Mouse (Mus musculus) cerebellum, adult 9-11 months (tissue): ENCODE data around the gene Hist1h1d.
"Not testable (repeated sequence)": the region's sequence is repeated elsewhere in the genome, so short reads cannot be mapped to it uniquely, and the experiment has no call there.

Source experiments
- DNase-seq: peaks from one replicate; pipeline ENCODE4 v3.0.0; 2022

The Hist1h1d gene

DNA sequence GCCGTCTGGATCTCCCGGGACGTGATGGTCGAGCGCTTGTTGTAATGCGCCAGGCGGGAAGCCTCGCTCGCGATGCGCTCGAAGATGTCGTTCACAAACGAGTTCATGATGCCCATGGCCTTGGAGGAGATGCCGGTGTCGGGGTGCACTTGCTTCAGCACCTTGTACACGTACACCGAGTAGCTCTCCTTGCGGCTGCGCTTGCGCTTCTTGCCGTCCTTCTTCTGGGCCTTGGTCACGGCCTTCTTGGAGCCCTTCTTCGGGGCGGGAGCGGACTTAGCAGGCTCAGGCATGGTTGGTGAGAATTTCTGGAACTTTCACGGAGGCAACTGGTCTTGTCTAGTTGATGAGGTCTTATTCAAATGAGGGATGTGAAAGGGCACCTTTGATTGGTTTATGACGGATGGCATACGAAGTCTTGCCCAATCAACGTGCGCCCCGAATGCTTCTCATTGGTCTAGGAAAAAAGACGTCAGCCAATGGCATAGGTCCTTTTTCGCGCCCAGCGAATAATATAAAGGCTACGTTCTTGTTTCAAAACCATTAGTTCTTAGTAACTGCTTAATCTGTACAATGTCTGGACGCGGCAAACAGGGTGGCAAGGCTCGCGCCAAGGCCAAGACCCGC, 20.9 kb downstream of the Hist1h1d start, which contains the start of the genes Hist1h2bf and Hist1h2ad:
Gene Hist1h2bf, minus strand, starts transcription at position 299 of the 627 bp plus-strand sequence.
Gene Hist1h2ad, plus strand, starts transcription at position 484 of the 627 bp plus-strand sequence.
- DNase-seq, result peak; percentile 86

DNA sequence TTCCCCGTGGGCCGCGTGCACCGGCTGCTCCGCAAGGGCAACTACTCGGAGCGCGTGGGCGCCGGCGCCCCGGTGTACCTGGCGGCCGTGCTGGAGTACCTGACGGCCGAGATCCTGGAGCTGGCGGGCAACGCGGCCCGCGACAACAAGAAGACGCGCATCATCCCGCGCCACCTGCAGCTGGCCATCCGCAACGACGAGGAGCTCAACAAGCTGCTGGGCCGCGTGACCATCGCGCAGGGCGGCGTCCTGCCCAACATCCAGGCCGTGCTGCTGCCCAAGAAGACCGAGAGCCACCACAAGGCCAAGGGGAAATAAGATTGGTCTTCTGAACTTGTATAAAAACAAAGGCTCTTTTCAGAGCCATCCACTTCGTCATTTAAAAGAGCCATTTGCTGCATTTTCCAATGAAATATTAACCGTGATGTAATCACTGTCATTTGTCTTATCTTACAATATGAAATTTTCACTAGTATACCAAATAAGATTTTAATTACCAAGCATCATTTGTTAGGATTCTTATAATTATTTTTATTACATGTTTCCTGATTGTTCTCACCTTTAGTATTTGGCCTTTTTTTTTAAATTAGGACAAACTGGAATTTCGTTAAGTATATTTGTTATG, 21.6 kb downstream of the Hist1h1d start:
- not testable (repeated sequence) for DNase-seq

DNA sequence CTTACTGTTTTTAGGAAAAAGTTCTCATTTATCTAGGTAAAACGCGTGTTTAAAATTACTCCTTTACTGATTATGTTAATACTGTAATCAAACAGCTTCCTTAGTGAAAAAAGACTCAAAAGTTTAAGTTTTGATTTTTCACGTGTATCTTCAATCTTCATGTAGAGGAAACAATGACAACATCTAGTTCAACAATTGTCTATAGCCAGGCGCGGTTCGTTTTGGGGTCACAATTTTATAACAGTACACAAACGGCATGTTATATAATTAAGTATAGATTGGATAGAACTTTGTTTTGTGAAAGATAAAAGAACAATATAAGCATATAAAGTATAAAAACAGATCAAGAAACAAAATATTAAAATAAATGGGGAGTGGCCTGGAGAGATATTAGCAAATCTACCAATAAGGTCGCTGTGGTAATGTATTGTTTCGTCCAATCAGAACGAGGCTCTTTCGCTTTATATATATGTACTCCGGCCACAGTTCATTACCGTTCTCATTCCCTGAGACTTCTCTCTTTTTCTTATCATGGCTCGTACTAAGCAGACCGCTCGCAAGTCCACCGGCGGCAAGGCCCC, 22.3 kb downstream of the Hist1h1d start, which contains the start of gene Hist1h3d:
Gene Hist1h3d, plus strand, starts transcription at position 493 of the 581 bp plus-strand sequence.
- no peak for DNase-seq

DNA sequence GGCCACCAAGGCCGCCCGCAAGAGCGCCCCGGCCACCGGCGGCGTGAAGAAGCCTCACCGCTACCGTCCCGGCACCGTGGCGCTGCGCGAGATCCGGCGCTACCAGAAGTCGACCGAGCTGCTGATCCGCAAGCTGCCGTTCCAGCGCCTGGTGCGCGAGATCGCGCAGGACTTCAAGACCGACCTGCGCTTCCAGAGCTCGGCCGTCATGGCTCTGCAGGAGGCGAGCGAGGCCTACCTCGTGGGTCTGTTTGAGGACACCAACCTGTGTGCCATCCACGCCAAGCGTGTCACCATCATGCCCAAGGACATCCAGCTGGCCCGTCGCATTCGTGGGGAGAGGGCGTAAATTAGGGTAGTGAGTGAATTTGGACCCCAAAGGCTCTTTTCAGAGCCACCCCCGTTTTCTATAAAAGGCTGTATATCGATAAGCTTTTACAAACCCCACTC, 22.8 kb downstream of the Hist1h1d start:
- DNase-seq, result not testable (repeated sequence)

DNA sequence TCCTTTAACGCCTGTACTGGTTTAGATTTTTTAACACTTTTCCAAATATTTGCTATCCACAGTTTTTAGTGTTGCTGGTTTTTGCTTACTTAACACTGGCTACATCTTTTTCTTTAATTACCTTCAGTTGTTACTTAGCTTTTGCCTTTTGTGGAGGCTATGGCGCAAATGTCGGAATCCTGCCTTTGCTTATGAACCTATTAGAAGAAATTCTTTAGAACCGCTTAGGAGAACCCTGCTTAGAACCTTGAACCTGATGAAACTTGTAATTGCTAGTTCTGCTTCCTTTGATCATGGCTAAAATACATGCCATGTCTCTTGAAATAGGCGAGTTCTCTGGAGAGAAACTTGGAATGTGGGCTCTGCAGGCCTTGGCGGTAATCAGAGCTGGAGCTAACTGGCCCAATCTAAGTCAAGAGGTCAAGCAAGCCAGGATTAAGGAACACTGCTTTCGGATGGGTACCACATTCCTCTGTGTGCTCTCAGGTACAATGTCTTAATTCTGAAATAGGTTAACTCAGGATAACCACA, 23.4 kb downstream of the Hist1h1d start:
- DNase-seq, result no peak

DNA sequence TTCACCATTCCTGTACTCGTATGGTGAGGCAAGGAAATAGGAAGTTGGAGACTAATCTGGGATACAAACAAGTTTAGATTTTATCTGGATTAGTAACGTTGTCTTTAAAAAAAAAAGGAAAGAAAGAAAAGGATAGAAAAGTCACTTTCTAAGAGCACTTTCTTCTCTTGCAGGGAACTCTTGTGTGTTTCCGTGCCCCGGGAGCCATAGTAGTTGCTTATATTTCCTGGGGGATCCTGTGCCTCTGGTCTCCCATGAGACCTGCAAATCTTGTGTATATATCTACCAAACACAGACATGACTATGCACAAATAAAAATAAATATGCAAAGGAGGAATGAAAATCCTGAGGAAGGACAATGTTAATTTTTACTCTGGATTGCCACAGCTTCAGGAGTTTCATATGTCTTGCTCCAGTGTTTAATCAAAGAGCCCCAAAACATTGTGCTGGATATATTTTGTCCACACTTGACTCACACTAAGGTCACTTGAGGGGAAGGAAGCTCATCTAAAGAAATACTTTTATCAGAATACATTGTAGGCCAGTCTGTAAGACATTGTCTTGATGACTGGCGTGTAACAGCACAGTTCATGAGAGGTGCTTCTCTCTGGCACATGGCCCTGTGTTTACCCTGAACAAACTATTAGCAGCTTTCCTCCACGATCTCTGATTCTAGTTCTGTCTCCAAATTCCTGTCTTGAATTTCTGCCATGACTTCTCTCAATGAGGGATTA, 24.0 kb downstream of the Hist1h1d start:
- DNase-seq, result no peak

DNA sequence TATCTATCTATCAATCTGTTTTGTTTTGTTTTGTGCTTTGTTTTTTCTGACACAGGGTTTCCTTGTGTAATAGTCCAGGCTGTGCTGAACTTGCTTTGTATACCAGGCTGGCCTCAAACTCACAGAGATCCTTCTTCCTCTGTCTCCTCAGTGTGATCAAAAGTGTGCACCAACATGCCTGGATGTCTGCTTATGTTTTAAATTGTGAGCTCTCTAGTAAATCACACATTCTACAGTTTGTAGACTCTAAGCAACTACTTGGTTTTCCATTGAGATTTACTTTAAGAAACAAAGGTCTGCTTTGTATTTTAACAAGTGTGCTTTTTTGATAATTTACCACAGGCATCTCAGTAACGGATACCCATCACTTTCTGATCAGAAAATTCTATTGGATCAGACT, 24.8 kb downstream of the Hist1h1d start:
- no peak for DNase-seq

DNA sequence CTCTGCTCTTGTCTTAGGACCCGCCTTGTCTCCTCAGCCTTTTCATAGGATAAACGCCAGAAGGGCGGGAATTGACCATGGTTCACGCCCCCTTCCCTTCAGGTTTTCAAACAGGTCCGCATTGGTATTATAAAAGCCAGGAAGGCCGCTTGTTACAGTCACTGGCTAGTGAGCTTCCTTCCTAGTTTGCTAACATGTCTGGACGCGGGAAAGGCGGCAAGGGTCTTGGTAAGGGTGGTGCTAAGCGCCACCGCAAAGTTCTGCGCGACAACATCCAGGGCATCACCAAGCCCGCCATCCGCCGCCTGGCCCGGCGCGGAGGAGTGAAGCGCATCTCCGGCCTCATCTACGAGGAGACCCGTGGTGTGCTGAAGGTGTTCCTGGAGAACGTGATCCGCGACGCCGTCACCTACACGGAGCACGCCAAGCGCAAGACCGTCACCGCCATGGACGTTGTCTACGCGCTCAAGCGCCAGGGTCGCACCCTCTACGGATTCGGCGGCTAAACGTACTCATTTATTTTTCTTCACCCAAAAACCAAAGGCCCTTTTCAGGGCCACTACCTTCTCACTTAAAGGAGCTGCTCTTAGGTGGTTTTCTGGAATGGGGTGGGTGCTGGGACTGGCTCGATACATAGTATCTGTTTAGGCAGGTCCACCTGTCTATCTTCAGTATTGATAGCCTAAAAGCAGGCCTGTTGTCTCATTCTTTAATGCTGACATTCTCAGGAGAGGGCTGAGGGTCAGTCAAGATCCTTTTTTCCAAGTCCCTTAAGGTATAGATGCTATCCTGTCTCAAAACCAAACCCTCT, 28.6 kb downstream of the Hist1h1d start, which contains the start of gene Hist1h4d:
Gene Hist1h4d, plus strand, starts transcription at position 191 of the 811 bp plus-strand sequence.
- DNase-seq, result peak; percentile 97

DNA sequence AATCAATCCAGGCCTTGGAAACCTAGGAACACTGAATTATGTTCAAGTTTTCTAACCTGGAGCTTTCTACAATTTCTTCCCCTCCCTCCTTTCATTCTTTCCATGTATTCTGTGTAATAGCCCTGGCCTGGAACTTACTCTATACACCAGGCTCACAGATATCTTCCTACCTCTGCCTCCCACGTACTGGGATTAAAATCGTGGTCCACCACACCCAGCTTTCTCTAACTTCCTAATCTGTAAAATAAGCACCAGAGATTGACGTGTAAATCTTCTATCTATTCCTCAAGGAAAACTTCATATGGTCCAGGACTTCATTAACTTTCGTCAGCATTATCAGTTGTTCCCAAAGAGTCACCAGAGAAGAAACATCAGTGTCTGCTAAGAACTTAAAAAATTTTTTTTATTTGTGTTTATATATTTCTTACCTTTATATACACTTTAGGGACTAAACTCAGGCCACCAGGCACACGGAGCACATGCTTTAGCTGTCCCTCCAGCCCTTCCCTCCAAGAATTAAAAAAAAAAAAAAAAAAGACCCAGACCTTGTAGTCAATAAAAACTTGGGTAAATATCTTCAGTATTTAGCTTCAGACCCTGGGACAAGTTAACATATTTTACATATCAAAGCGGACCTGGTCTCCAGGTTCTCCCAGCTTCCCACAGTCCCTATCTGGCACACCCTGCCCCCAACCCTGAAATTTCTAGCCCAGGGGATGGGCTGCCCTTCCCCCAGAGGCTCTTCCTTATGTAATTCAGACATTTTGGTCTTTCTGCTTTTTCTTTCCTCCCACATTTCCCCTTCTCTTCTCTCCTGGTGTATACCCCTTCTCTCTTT, 29.4 kb downstream of the Hist1h1d start:
- no peak for DNase-seq

DNA sequence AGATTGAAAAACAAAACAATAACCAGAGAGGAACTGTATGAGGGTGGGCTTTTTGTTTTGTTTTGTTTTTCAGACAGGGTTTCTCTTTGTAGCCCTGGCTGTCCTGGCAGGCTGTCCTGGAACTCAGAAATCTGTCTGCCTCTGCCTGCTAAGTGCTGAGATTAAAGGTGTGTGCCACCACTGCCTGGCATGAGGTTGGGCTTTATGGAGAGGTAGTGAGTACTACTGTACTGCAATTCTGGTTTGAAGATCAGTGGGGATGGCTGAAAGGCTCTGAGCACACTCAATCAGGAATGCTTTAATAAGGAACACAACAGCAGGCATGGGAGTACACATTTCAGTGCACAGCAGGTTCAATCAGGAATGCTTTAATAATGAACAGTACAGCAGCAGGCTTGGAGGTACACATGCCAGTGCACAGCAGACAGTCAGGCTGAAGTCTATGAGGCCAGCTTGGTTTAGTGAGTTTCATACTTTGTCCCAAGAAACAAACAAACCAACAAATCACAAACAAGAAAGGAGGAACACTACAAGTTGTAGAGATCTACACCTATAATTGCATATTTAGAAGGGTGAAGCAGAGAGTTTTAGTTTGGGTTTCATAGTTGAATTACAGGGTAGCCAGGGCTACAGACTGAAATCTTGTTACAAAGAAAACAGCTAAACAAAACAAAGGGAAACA, 30.5 kb downstream of the Hist1h1d start:
- no peak for DNase-seq

DNA sequence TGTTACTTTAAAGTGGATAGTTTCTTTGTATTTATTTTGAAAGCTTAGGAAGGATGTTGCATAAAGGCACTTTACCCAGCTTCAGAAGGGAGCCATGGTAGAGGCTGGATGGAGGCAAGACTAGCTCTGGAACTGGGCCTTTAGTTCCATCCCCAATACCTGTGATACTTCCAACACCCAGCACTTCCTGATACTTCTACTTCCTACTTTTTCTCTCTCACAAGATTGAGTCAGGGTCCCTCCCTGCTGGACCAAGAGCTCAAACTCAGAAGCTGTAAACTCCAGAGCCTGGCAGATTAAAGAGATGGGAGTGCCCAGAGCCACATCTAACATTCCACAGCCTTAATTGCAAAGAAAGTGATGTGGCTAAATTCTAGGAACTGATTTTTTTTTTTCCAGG, 31.3 kb downstream of the Hist1h1d start:
- no peak for DNase-seq

DNA sequence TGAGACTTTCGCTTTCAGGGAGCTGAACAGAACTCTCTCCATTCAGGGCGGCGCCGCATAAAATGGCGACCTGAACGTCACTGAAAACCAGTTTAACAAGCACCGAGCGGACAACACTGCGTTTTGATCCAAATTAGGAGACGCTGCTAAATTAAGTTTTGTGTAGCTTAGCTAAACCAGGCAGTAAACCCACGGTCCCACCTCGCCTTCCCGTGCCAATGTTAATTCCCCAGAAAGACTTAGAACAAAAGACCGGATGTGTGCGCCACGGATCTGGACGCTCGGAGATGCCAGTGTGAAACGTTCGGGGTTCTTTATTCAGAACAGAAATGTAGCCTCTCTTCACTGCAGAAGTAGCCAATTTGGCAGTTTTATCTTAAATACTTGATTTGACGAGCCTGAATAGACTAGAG, 32.0 kb downstream of the Hist1h1d start:
- DNase-seq, result peak; percentile 52

DNA sequence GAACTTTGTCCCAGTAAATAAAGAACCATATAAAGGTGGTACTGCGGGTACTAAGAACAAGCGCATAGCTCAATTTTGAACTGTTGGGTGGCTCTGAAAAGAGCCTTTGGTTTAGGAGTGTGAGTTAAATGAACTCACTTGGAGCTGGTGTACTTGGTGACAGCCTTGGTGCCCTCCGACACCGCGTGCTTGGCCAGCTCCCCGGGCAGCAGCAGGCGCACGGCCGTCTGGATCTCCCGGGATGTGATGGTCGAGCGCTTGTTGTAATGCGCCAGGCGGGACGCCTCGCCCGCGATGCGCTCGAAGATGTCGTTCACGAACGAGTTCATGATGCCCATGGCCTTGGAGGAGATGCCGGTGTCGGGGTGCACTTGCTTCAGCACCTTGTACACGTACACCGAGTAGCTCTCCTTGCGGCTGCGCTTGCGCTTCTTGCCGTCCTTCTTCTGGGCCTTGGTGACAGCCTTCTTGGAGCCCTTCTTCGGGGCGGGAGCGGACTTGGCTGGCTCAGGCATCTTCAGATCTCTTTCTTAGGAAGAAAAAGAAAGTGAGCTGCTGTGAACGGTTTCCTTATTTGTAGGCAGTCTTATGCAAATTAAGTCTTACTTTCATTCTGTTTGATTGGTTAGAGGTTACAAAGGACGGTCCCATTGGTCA, 32.5 kb downstream of the Hist1h1d start:
- peak; percentile 74 for DNase-seq

DNA sequence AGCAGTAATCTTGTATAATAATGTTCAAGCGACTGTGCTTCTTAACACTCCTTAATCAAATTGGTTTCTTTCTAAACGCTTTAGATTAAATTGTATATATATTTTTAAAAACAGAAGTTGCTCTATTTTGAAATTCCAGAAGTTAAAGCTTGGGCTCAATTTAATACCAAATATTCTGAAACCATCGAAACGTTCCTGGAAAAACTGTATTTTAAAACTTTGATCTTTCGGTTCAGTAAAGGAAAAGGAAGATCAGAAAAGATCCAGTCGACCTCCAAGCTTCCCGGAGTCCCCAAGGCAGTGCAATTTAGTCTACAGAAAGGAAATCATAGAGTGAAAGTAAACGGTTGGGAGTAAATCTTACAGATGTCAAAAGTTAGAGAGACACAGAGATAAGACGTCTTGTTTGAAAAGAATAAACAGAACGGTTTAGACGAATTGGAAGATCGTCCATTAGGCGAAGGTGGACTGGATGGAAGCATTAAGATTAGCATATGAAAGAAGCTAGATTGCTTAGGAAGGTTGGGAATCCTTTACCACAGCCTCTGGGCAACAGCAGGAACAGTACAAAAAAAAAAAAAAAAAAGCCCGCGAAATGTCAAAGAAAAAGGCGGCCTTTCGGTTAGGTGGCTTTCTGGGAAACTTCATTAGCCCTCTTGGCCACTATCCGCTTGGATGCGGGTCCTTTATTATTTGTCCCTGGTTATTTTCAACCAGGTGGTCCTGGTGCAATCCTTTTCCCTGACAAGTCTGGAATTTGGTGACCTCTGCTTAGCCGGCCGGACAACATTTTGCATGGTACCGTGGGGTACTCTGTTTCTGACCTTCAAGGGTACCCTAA, 33.3 kb downstream of the Hist1h1d start:
- DNase-seq, result no peak

DNA sequence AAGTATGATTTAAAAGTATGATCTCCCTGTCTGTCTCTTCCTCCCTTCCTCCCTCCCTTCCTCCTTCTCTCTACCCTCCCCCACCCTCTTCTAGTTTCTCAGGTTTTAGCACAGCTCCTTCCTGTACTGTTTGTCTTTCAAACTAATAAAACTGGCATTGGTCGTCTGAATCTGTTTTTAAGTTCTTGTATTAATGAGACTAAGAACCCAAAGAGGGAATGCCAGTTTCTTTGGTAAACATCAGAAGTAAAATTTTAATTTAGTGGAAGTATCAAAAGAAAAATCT, 33.8 kb downstream of the Hist1h1d start:
- DNase-seq, result no peak

DNA sequence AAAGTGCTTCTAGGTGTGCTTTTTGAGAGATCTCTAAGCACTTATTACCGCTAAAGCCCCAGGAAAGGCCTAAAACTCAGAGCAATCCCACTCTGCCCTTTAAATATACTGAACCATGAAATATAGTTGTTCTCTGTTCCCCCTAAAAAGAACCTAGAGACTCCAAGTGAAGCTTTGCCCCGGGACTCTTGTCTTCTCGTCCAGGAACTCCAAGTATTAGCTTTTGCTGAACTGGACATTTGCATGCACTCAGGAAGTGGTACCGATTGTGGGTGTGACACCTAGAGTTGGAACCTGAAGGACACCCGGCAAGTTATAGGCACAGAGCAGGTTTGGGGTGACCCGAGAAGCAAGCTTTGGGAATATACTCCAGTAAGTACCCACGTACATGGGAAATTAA, 38.1 kb downstream of the Hist1h1d start:
- DNase-seq, result no peak

DNA sequence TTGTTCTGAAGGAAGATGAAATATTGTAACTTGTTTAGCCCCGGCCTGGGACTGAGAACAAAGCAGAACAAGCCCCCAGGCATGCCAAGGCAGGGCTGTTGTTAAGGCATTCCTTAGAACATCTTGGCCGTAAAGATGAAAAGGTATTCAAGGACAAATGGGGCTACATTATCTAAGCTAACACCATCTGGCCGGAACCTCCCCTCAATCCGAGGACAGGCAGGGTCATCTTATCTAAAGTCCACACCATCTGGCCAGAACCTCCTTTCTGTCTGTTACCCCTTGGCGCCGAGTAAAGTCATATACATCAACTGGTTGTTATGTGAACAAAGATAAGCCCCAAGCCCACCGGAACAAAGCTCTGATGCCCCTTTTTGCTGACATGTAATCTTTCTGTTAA, 38.8 kb downstream of the Hist1h1d start:
- DNase-seq, result not testable (repeated sequence)

DNA sequence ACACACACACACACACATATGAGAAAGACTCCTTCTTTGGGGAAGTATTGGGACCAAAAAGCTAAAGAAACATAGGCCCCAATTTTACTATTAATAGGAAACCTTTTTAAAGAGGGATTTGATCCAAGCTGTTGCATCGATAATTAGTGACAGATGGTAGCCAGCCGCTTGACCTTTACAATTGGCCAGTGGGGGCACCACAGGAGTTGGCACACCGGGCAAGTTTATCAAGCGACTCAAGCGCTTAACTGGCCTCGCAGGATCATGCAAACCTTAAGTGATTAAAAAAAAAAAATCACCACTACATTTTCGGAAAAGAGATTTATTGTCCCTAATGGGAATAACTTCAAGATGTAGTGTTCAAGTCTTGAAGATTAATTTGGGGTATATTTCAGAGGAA, 39.6 kb downstream of the Hist1h1d start:
- DNase-seq, result peak; percentile 70

DNA sequence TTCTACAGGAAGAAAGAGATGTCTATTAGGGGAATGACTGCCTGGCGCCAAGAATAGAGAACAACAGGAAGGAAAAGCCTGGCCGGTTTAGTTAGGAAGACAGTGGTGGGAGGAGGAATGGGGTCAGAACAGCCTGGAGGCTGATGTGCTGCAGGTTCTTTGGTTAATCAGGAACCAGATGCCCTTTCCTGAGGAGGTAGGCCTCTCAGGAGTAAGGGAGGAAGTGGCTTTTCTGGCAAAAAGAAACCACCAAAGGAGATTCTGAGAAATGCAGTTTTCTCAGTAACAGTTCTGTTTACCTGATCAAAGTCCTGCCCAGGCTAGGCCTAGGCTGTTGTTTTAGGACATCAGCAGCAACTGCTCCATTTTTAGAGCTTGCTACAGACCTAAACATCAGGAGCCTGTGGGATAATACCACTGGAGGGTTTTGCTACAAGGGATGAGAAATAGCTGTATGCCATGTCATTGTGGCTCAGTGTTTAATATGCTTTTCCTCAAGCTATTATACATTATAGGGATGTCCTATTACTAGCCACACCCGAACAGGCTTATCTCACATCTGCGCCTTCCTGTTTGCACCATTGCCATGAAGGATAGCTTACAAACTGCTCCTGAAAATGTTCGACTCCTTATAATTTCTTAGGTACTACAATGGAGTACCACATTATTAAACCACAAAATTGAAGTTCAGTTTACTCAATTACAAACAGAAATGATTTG, 40.1 kb downstream of the Hist1h1d start:
- DNase-seq, result no peak
